Mouse (Mus musculus) limb, embryonic 11.5 days (tissue): Measurements from ENCODE around the gene Lhx6. TPM values are rescaled to one million over a fixed set of nuclear protein-coding genes. Genes with fewer than 3 reads are reported as not detected.

ENCODE experiments used
- ATAC-seq: fragments of 200-750 bp; cut with Nextera tagmentation; 2 replicates; pipeline ENCODE4 v1.8.0; 2017; ENCODE audit warnings: low read depth; ENCODE audit not compliant: insufficient number of reproducible peaks, low FRiP score, low TSS enrichment
- DNase-seq: peaks from one replicate; pipeline ENCODE4 v3.0.0-alpha.2; 2015; ENCODE audit warnings: low spot score
- H3K27ac ChIP-seq: fragments of 300-500 bp; sonication (generic); replicated peaks from 2 replicates; pipeline ENCODE4 v1.5.1; 2014; ENCODE audit warnings: low read depth, mild to moderate bottlenecking, low read length
- H3K27me3 ChIP-seq: fragments of 300-500 bp; sonication (generic); 2 replicates; pipeline ENCODE4 v1.6.1; 2014; ENCODE audit warnings: mild to moderate bottlenecking, low read length, mixed read lengths; ENCODE audit not compliant: control insufficient read depth, insufficient read depth
- H3K36me3 ChIP-seq: fragments of 300-500 bp; sonication (generic); 2 replicates; pipeline ENCODE4 v1.6.1; 2014; ENCODE audit warnings: mild to moderate bottlenecking, low read length, moderate library complexity, mixed read lengths; ENCODE audit not compliant: control insufficient read depth, insufficient read depth
- H3K4me1 ChIP-seq: fragments of 300-500 bp; sonication (generic); 2 replicates; pipeline ENCODE4 v1.6.1; 2014; ENCODE audit warnings: low read length, mixed read lengths; ENCODE audit not compliant: control insufficient read depth, insufficient read depth
- H3K4me2 ChIP-seq: fragments of 300-500 bp; sonication (generic); 2 replicates; pipeline ENCODE4 v1.6.1; 2014; ENCODE audit warnings: low read depth, mild to moderate bottlenecking, moderate library complexity; ENCODE audit not compliant: severe bottlenecking
- H3K4me3 ChIP-seq: fragments of 300-500 bp; sonication (generic); 2 replicates; pipeline ENCODE4 v1.5.1; 2014; ENCODE audit warnings: low read depth, low read length
- H3K9ac ChIP-seq: fragments of 300-500 bp; sonication (generic); 2 replicates; pipeline ENCODE4 v1.6.1; 2014; ENCODE audit warnings: mild to moderate bottlenecking, low read length
- H3K9me3 ChIP-seq: fragments of 300-500 bp; sonication (generic); 2 replicates; pipeline ENCODE4 v1.6.1; 2016; ENCODE audit warnings: low read length; ENCODE audit not compliant: control insufficient read depth
- whole genome bisulfite sequencing: fragments of 180-500 bp; shearing (Covaris S2); extraction: QIAGEN DNeasy Blood & Tissue Kit; methylation state at CpG from one replicate; pipeline ENCODE4 v1.1.7; 2014; 5-methylcytosine and 5-hydroxymethylcytosine counted together
- polyA plus RNA-seq: library from polyadenylated mRNA; unstranded; fragments of >200 nt; fragmentation: Nextera tagmentation; extraction: Ambion mirVana; gene quantifications from 2 replicates; pipeline ENCODE4 v1.2.1, GENCODE M21; 2014

Lhx6 gene
- polyA plus RNA-seq, 1 experiment from 2014 or later: 0.83 TPM

- DNase-seq (no peak), ATAC-seq (no peak)
- Histone ChIP-seq H3K27ac (no peak overlapping the region), H3K9me3 (no peaks in the 10 kb centered on the region), H3K36me3 (peaks cover 7% of the 10 kb centered on the region; the same call in 1 of the 2 replicates), H3K4me1 (no peaks in the 10 kb centered on the region), H3K4me3 (no peak overlapping the region), H3K9ac (no peak overlapping the region), H3K4me2 (no peak overlapping the region), H3K27me3 (no peaks in the 10 kb centered on the region)
- 58% methylated on average over 11 of the region's 11 CpGs for WGBS
Measured at GRCm38 (mm10) chr2:36035413-36036081, 69.7 kb downstream of the Lhx6 start.

GRCm38 (mm10) chr2:36034898-36035297 lies 70.3 kb downstream of the Lhx6 start:
- H3K36me3 ChIP-seq: peaks cover 7% of the 10 kb centered on the region; the same call in 1 of the 2 replicates

GRCm38 (mm10) chr2:36033966-36034365 lies 71.2 kb downstream of the Lhx6 start:
- no peaks in the 10 kb centered on the region for H3K27me3 ChIP-seq
- H3K27ac ChIP-seq: no peak overlapping the region
- 74% methylated on average over 7 of the region's 7 CpGs for WGBS
- H3K4me2 ChIP-seq: no peak overlapping the region
- no peak overlapping the region for H3K4me3 ChIP-seq
- H3K9me3 ChIP-seq: no peaks in the 10 kb centered on the region
- DNase-seq (no peak), ATAC-seq (no peak)
- no peak overlapping the region for H3K9ac ChIP-seq
- no peaks in the 10 kb centered on the region for H3K4me1 ChIP-seq
- H3K36me3 ChIP-seq: peaks cover 7% of the 10 kb centered on the region; the same call in 1 of the 2 replicates

More at GRCm38 (mm10) chr2:36034898-36035297, 70.3 kb downstream of the Lhx6 start:
- Histone ChIP-seq H3K4me2 (no peak overlapping the region), H3K27me3 (no peaks in the 10 kb centered on the region), H3K27ac (no peak overlapping the region), H3K4me1 (no peaks in the 10 kb centered on the region), H3K9ac (no peak overlapping the region), H3K9me3 (no peaks in the 10 kb centered on the region), H3K4me3 (no peak overlapping the region)
- ATAC-seq: no peak
- no peak for DNase-seq
- 87% methylated on average over 7 of the region's 7 CpGs for WGBS

- Histone ChIP-seq H3K9me3 (no peaks in the 10 kb centered on the region), H3K36me3 (peaks cover 5% of the 10 kb centered on the region; the same call in 1 of the 2 replicates), H3K9ac (no peak overlapping the region), H3K4me3 (no peak overlapping the region), H3K27me3 (no peaks in the 10 kb centered on the region), H3K4me1 (no peaks in the 10 kb centered on the region), H3K4me2 (no peak overlapping the region), H3K27ac (no peak overlapping the region)
- no peak for ATAC-seq
- 90% methylated on average over 7 of the region's 7 CpGs for WGBS
- no peak for DNase-seq
Measured at GRCm38 (mm10) chr2:36032884-36033283, 72.3 kb downstream of the Lhx6 start.

Other genes starting within 250 kb of the Lhx6 start
- gene Ttll11, start 125.5 kb downstream of the Lhx6 start, polyA plus RNA-seq: 0.74 and 0.97 TPM in 2 replicates
- gene Ndufa8, start 56.0 kb downstream of the Lhx6 start, polyA plus RNA-seq: 195 and 196 TPM in 2 replicates
- not detected in 2 replicates for gene Morn5, start 56.0 kb downstream of the Lhx6 start, polyA plus RNA-seq
- 26.5 and 31.1 TPM in 2 replicates for gene Mrrf, start 31.0 kb upstream of the Lhx6 start, polyA plus RNA-seq
- gene Rbm18, start 31.4 kb upstream of the Lhx6 start, polyA plus RNA-seq: 88.5 and 92.6 TPM in 2 replicates
- gene Ptgs1, start 125.0 kb upstream of the Lhx6 start, polyA plus RNA-seq: 4.0 and 4.2 TPM in 2 replicates